Mouse (Mus musculus): ENCODE measurements around the gene Slc35e2. TPM values are rescaled to one million over a fixed set of nuclear protein-coding genes. Genes with fewer than 3 reads are reported as not detected.
"Not testable (repeated sequence)": the region's sequence is repeated elsewhere in the genome, so short reads cannot be mapped to it uniquely, and the experiment has no call there.

The Slc35e2 gene
- total RNA-seq, 2 experiments from 2014 or later = 8.9 to 20.2 TPM

GRCm38 (mm10) chr4:155618321-155618720 is 17.1 kb downstream of the Slc35e2 start:
- peak; percentile 63 for ATAC-seq (replicated peaks; ENCODE audit: poor library complexity)

GRCm38 (mm10) chr4:155624338-155625291 is 23.4 kb downstream of the Slc35e2 start, which contains the start of gene Cdk11b:
Gene Cdk11b (plus strand): TSS chr4:155624854.
- ATAC-seq (replicated peaks; ENCODE audit: poor library complexity) = peak; percentile 98

- peak; percentile 61 for ATAC-seq (replicated peaks; ENCODE audit: poor library complexity)
These were observed 29.1 kb downstream of the Slc35e2 start for GRCm38 (mm10) chr4:155630267-155630666.

GRCm38 (mm10) chr4:155635766-155636499 is 34.7 kb downstream of the Slc35e2 start:
- ATAC-seq (replicated peaks; ENCODE audit: poor library complexity) = no peak

GRCm38 (mm10) chr4:155643531-155643930 is 42.3 kb downstream of the Slc35e2 start:
- ATAC-seq (replicated peaks; ENCODE audit: poor library complexity) = no peak

GRCm38 (mm10) chr4:155645308-155645707 is 44.1 kb downstream of the Slc35e2 start, which contains the start of gene Gm10563:
Gene Gm10563 (minus strand): TSS chr4:155645408.
- not testable (repeated sequence) for ATAC-seq (replicated peaks; ENCODE audit: poor library complexity)

GRCm38 (mm10) chr4:155645721-155646120 is 44.5 kb downstream of the Slc35e2 start:
- ATAC-seq (replicated peaks; ENCODE audit: poor library complexity) = no peak

- ATAC-seq (replicated peaks; ENCODE audit: poor library complexity) = no peak
These were observed 48.1 kb downstream of the Slc35e2 start for GRCm38 (mm10) chr4:155649355-155649754.

GRCm38 (mm10) chr4:155651553-155652269 is 50.5 kb downstream of the Slc35e2 start:
- no peak for ATAC-seq (replicated peaks; ENCODE audit: poor library complexity)

- ATAC-seq (replicated peaks; ENCODE audit: poor library complexity) = no peak
These were observed 51.3 kb downstream of the Slc35e2 start for GRCm38 (mm10) chr4:155652283-155653085.

- peak; percentile 18 for ATAC-seq (replicated peaks; ENCODE audit: poor library complexity)
These were observed 51.9 kb downstream of the Slc35e2 start, which contains the start of gene Mmp23 for GRCm38 (mm10) chr4:155653086-155653450. Gene Mmp23 (minus strand): TSS chr4:155653384.

- ATAC-seq (replicated peaks; ENCODE audit: poor library complexity) = 0 out of 2 replicates have a peak, but pooled peaks have one; percentile 5
These were observed 52.4 kb downstream of the Slc35e2 start for GRCm38 (mm10) chr4:155653451-155654182.

- ATAC-seq (replicated peaks; ENCODE audit: poor library complexity) = peak; percentile 0; the same call in 1 of the 2 replicates
These were observed 52.9 kb downstream of the Slc35e2 start for GRCm38 (mm10) chr4:155654183-155654455.

- peak; percentile 54 for ATAC-seq (replicated peaks; ENCODE audit: poor library complexity)
These were observed 53.5 kb downstream of the Slc35e2 start for GRCm38 (mm10) chr4:155654456-155655298.

- no peak for ATAC-seq (replicated peaks; ENCODE audit: poor library complexity)
These were observed 55.1 kb downstream of the Slc35e2 start for GRCm38 (mm10) chr4:155656214-155656751.

GRCm38 (mm10) chr4:155658961-155659360 is 57.7 kb downstream of the Slc35e2 start:
- no peak for ATAC-seq (replicated peaks; ENCODE audit: poor library complexity)

GRCm38 (mm10) chr4:155660641-155661040 is 59.4 kb downstream of the Slc35e2 start:
- no peak for ATAC-seq (replicated peaks; ENCODE audit: poor library complexity)

GRCm38 (mm10) chr4:155666903-155667302 is 65.7 kb downstream of the Slc35e2 start:
- ATAC-seq (replicated peaks; ENCODE audit: poor library complexity) = no peak
